27 mouse cellular contexts compared by ENCODE assay signal in the genomic region with DNA sequence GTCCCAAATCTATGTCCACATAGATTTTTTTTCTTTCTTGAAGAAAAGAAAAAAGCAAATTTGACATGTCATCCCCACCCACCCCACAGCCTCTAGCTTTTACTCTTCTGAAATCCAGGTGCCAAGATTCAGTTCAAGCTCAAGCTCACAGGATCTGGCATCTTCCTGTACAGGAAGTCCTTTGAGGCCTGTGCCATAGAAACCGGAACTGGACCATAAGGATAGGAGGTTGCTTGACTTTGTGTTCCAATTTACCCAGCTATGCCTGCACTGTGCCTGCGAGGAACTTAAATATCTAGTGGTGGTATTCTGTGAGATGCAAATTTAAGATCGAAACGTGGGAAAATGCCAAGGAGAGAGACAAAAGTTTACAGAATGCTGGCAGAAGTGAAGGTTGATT. TPM values are rescaled to one million over a fixed set of nuclear protein-coding genes. Genes with fewer than 3 reads are reported as not detected.
"Had no signal": no experiment of that assay in that cellular context is flagged by ENCODE, and none has a peak within 500 bp of the region (broad histone marks: within the 10 kb centered on the region; RNA-seq: fewer than 3 reads in every experiment).

No protein-coding gene starts in this region.

- H3K27me3 ChIP-seq: heart, embryonic 13.5 days; heart, embryonic 15.5 days; hindbrain, embryonic 13.5 days; hindbrain, embryonic 15.5 days; kidney, embryonic 15.5 days; limb, embryonic 13.5 days had no signal

- H3K4me2 ChIP-seq: heart, embryonic 11.5 days; heart, embryonic 13.5 days; heart, embryonic 15.5 days; hindbrain, embryonic 13.5 days; hindbrain, embryonic 15.5 days; kidney, embryonic 15.5 days; limb, embryonic 13.5 days had no signal

- DNase-seq: forebrain, postnatal 0 days; gastrocnemius, postnatal 14 days; gastrocnemius, postnatal 36 days; heart, adult 2 months; heart, postnatal 36 days; kidney, adult 11 months; kidney, adult 2 months; kidney, adult 9 months; kidney, postnatal 14 days; kidney, postnatal 36 days; layer of hippocampus, adult 9-11 months; layer of hippocampus, postnatal 36 days; left cerebral cortex, postnatal 4 days had no signal

- H3K36me3 ChIP-seq: heart, embryonic 13.5 days; heart, embryonic 15.5 days; hindbrain, embryonic 13.5 days; hindbrain, embryonic 15.5 days; kidney, embryonic 15.5 days; limb, embryonic 13.5 days had no signal

- H3K27ac ChIP-seq: heart, adult 2 months; heart, embryonic 13.5 days; heart, embryonic 15.5 days; hindbrain, embryonic 13.5 days; hindbrain, embryonic 15.5 days; hindbrain, postnatal 0 days; kidney, embryonic 15.5 days; kidney, postnatal 0 days; limb, embryonic 13.5 days had no signal

- H3K9me3 ChIP-seq: heart, embryonic 13.5 days; heart, embryonic 15.5 days; hindbrain, embryonic 13.5 days; hindbrain, embryonic 15.5 days; kidney, embryonic 15.5 days; limb, embryonic 13.5 days had no signal

- H3K4me3 ChIP-seq: heart, adult 2 months; heart, embryonic 13.5 days; heart, embryonic 15.5 days; hindbrain, embryonic 13.5 days; hindbrain, embryonic 15.5 days; kidney, embryonic 15.5 days; limb, embryonic 13.5 days had no signal

- ATAC-seq: hindbrain, postnatal 0 days; intestine, embryonic 16.5 days had no signal

- H3K9ac ChIP-seq: forebrain, postnatal 0 days; heart, embryonic 13.5 days; heart, embryonic 15.5 days; hindbrain, embryonic 13.5 days; hindbrain, embryonic 15.5 days; kidney, embryonic 15.5 days; limb, embryonic 13.5 days had no signal

- H3K4me1 ChIP-seq: hindbrain, embryonic 13.5 days; hindbrain, embryonic 15.5 days; kidney, embryonic 15.5 days; limb, embryonic 13.5 days had no signal

RNA-seq across cellular contexts. Expression of a gene that starts 42.8 kb away (rescaled TPM):
- polyA plus RNA-seq: forebrain, postnatal 0 days; heart, adult 2 months; heart, embryonic 11.5 days; heart, embryonic 13.5 days; heart, postnatal 0 days; intestine, embryonic 14.5 days; intestine, embryonic 16.5 days; kidney, postnatal 0 days; large intestine, adult 2 months; limb, embryonic 11.5 days had no signal
